Mouse (Mus musculus): ENCODE results near the gene Znrf2.

DNA sequence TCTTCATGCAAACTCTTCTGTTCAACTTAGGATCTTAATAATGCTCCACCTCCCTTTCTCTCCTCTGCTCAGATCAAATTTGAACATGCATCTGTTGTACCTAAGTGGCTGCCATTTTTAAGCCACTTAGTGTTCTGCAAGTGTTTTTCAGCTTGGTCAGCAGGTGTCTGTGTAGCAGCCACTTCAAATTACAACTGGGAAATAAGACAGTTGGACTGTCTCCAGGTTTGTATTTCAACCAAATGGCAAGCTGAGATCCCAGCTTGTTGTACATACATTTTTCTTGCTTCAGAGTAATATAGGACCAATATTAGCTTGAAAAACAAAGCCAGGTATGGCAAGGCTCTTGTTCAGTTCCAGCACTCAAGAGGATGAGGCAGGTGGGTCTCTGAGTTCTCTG, 61.8 kb downstream of the Znrf2 start:
- TF ChIP-seq CTCF (IDR thresholded peaks at IDR 0.05; ENCODE audit: low read depth) (no peak), EP300 (IDR thresholded peaks at IDR 0.05; ENCODE audit: low read depth) (no peak)

Data from liver, embryonic 14.5 days (tissue).